ENCODE assay signal across 24 mouse cellular contexts in genomic region chr10:30411736-30412135, GRCm38 (mm10).
"Had no signal": no experiment of that assay in that cellular context is flagged by ENCODE, and none has a peak within 500 bp of the region (broad histone marks: within the 10 kb centered on the region; RNA-seq: fewer than 3 reads in every experiment).

No protein-coding gene starts in this region.

- H3K4me1 ChIP-seq: liver, embryonic 15.5 days; lung, embryonic 15.5 days; megakaryocyte, embryonic 14.5 days; midbrain, embryonic 10.5 days; neural tube, embryonic 12.5 days; neural tube, embryonic 15.5 days had no signal

- H3K9me3 ChIP-seq: liver, embryonic 15.5 days; lung, embryonic 15.5 days; megakaryocyte, embryonic 14.5 days; midbrain, embryonic 10.5 days; neural tube, embryonic 12.5 days; neural tube, embryonic 15.5 days had no signal

- H3K36me3 ChIP-seq: liver, embryonic 15.5 days; lung, embryonic 15.5 days; midbrain, embryonic 10.5 days; neural tube, embryonic 12.5 days; neural tube, embryonic 15.5 days had no signal

- H3K4me2 ChIP-seq: hindbrain, embryonic 14.5 days; liver, embryonic 11.5 days; liver, embryonic 15.5 days; lung, embryonic 15.5 days; neural tube, embryonic 12.5 days; neural tube, embryonic 15.5 days had no signal

- H3K27ac ChIP-seq: hindbrain, embryonic 14.5 days; hindbrain, postnatal 0 days; layer of hippocampus, adult 2 months; left cerebral cortex, adult 2 months; liver, embryonic 15.5 days; lung, embryonic 15.5 days; midbrain, embryonic 10.5 days; neural tube, embryonic 12.5 days; neural tube, embryonic 15.5 days; stomach, postnatal 0 days had no signal

- H3K27me3 ChIP-seq: liver, embryonic 15.5 days; lung, embryonic 15.5 days; megakaryocyte, embryonic 14.5 days had no signal

- DNase-seq: layer of hippocampus, adult 9-11 months; lung, adult 18-20 months; lung, postnatal 10 days; lung, postnatal 36 days; midbrain, embryonic 14.5 days; right cerebral cortex, adult 18-20 months; right cerebral cortex, postnatal 14 days; right cerebral cortex, postnatal 4 days; thymus, adult 2 months; thymus, postnatal 25 days had no signal

- ATAC-seq: hindbrain, postnatal 0 days; inflammation-experienced regulatory T-cells, adult 6 months; intestine, embryonic 16.5 days had no signal

- H3K4me3 ChIP-seq: layer of hippocampus, adult 2 months; left cerebral cortex, adult 2 months; liver, embryonic 15.5 days; lung, embryonic 15.5 days; megakaryocyte, embryonic 14.5 days; midbrain, embryonic 10.5 days; neural tube, embryonic 12.5 days; neural tube, embryonic 15.5 days had no signal

- H3K9ac ChIP-seq: hindbrain, embryonic 14.5 days; liver, embryonic 15.5 days; lung, embryonic 15.5 days; neural tube, embryonic 12.5 days; neural tube, embryonic 15.5 days had no signal
